Mouse (Mus musculus) hindbrain, embryonic 13.5 days (tissue): ENCODE measurements around the gene Rnf181. TPM values are rescaled to one million over a fixed set of nuclear protein-coding genes. Genes with fewer than 3 reads are reported as not detected.

Source experiments
- ATAC-seq: fragments of 200-750 bp; cut with Nextera tagmentation; 2 replicates; pipeline ENCODE4 v1.8.0; 2017; ENCODE audit warnings: moderate TSS enrichment; ENCODE audit not compliant: low FRiP score
- H3K27ac ChIP-seq: fragments of 300-500 bp; sonication (generic); 2 replicates; pipeline ENCODE4 v1.5.1; 2015; ENCODE audit warnings: inconsistent platforms, mild to moderate bottlenecking, moderate library complexity
- H3K27me3 ChIP-seq: fragments of 300-500 bp; sonication (generic); 2 replicates; pipeline ENCODE4 v1.6.1; 2015; ENCODE audit warnings: mild to moderate bottlenecking, inconsistent platforms
- H3K36me3 ChIP-seq: fragments of 300-500 bp; sonication (generic); 2 replicates; pipeline ENCODE4 v1.6.1; 2015; ENCODE audit warnings: mild to moderate bottlenecking, inconsistent platforms
- H3K4me1 ChIP-seq: fragments of 300-500 bp; sonication (generic); replicated peaks from 2 replicates; pipeline ENCODE4 v1.6.1; 2015; ENCODE audit warnings: inconsistent platforms
- H3K4me2 ChIP-seq: fragments of 300-500 bp; sonication (generic); 2 replicates; pipeline ENCODE4 v1.6.1; 2015; ENCODE audit warnings: inconsistent platforms, mild to moderate bottlenecking, moderate library complexity
- H3K4me3 ChIP-seq: fragments of 300-500 bp; sonication (generic); 2 replicates; pipeline ENCODE4 v1.5.1; 2015; ENCODE audit warnings: mild to moderate bottlenecking, inconsistent platforms
- H3K9ac ChIP-seq: fragments of 300-500 bp; sonication (generic); 2 replicates; pipeline ENCODE4 v1.6.1; 2015; ENCODE audit warnings: mild to moderate bottlenecking, inconsistent platforms
- H3K9me3 ChIP-seq: fragments of 300-500 bp; sonication (generic); 2 replicates; pipeline ENCODE4 v1.6.1; 2016; ENCODE audit warnings: inconsistent platforms
- WGBS: fragments of 180-500 bp; shearing (Covaris S2); methylation state at CpG from one replicate; pipeline ENCODE4 v1.1.7; 2015; 5-methylcytosine and 5-hydroxymethylcytosine counted together
- polyA plus RNA-seq: library from polyadenylated mRNA; unstranded; fragments of >200 nt; fragmentation: Nextera tagmentation; extraction: Ambion mirVana; gene quantifications from 2 replicates; pipeline ENCODE4 v1.2.1, GENCODE M21; 2015

Gene Rnf181
- polyA plus RNA-seq, 1 experiment from 2014 or later = 141 TPM

- Histone ChIP-seq H3K4me2 (no peak overlapping the region), H3K9ac (no peak overlapping the region), H3K9me3 (no peaks in the 10 kb centered on the region), H3K4me1 (peaks cover 14% of the 10 kb centered on the region), H3K4me3 (no peak overlapping the region), H3K27ac (no peak overlapping the region), H3K27me3 (0 out of 2 replicates have a peak, but pooled peaks cover 2% of the 10 kb centered on the region), H3K36me3 (no peaks in the 10 kb centered on the region)
- WGBS = 73% methylated on average over 3 of the region's 3 CpGs
- ATAC-seq = no peak
Observed at GRCm38 (mm10) chr6:72366304-72366703, 452 bp downstream of the Rnf181 start.

GRCm38 (mm10) chr6:72364985-72365384 is 1.8 kb downstream of the Rnf181 start:
- WGBS = 72% methylated on average over 6 of the region's 6 CpGs
- no peak for ATAC-seq
- no peak overlapping the region for H3K4me3 ChIP-seq
- H3K27me3 ChIP-seq = 0 out of 2 replicates have a peak, but pooled peaks cover 2% of the 10 kb centered on the region
- H3K9me3 ChIP-seq = no peaks in the 10 kb centered on the region
- no peak overlapping the region for H3K4me2 ChIP-seq
- peaks cover 6% of the 10 kb centered on the region for H3K36me3 ChIP-seq
- no peak overlapping the region for H3K27ac ChIP-seq
- H3K4me1 ChIP-seq = peaks cover 24% of the 10 kb centered on the region
- no peak overlapping the region for H3K9ac ChIP-seq

GRCm38 (mm10) chr6:72364009-72364408 is 2.7 kb downstream of the Rnf181 start:
- no peak for ATAC-seq
- Histone ChIP-seq H3K4me3 (no peak overlapping the region), H3K27ac (no peak overlapping the region), H3K9me3 (no peaks in the 10 kb centered on the region), H3K4me1 (peaks cover 29% of the 10 kb centered on the region), H3K36me3 (peaks cover 16% of the 10 kb centered on the region), H3K4me2 (no peak overlapping the region), H3K27me3 (0 out of 2 replicates have a peak, but pooled peaks cover 2% of the 10 kb centered on the region), H3K9ac (no peak overlapping the region)
- 49% methylated on average over 7 of the region's 7 CpGs for WGBS

GRCm38 (mm10) chr6:72362132-72363028 is 4.4 kb downstream of the Rnf181 start:
- 0 out of 2 replicates have a peak, but pooled peaks cover 2% of the 10 kb centered on the region for H3K27me3 ChIP-seq
- peak overlapping the region; percentile 87 for H3K9ac ChIP-seq
- H3K4me2 ChIP-seq = peak overlapping the region; percentile 87
- no peaks in the 10 kb centered on the region for H3K9me3 ChIP-seq
- peak; percentile 99 for ATAC-seq
- peak overlapping the region; percentile 85 for H3K27ac ChIP-seq
- under 1% methylated on average over 42 of the region's 42 CpGs for WGBS
- H3K4me1 ChIP-seq = peaks cover 29% of the 10 kb centered on the region
- peaks cover 32% of the 10 kb centered on the region for H3K36me3 ChIP-seq
- peak overlapping the region; percentile 80 for H3K4me3 ChIP-seq

DNA sequence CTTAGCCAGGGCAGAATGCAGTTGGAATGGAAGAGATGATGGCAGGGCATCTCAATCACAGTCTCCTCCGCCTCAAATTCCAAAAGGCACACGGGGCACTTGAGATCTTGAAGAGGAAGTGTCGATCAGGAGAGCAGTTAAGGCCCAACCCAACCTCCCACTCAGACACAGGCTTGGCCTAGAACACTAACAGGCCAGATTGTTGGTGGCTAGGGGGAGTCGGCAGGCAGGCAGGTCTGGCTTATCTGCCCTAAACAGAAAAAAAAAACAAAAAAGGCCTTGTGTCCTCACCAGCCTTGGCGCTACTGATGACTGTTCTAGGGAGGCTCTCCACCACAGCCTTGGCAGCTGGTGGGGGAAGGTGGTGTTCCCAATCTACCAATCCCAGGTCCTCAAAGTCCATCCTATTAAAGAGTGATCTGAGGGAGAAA is 5.6 kb downstream of the Rnf181 start:
- H3K27me3 ChIP-seq = 0 out of 2 replicates have a peak, but pooled peaks cover 2% of the 10 kb centered on the region
- H3K4me1 ChIP-seq = peaks cover 39% of the 10 kb centered on the region
- H3K9ac ChIP-seq = peak overlapping the region; percentile 87
- no peak overlapping the region for H3K27ac ChIP-seq
- 77% methylated on average over 5 of the region's 5 CpGs for WGBS
- ATAC-seq = no peak
- peak overlapping the region; percentile 87 for H3K4me2 ChIP-seq
- no peaks in the 10 kb centered on the region for H3K9me3 ChIP-seq
- H3K4me3 ChIP-seq = peak overlapping the region; percentile 80
- peaks cover 36% of the 10 kb centered on the region for H3K36me3 ChIP-seq

GRCm38 (mm10) chr6:72360599-72360935 is 6.2 kb downstream of the Rnf181 start:
- no peak overlapping the region for H3K27ac ChIP-seq
- H3K4me2 ChIP-seq = no peak overlapping the region; the same call in 1 of the 2 replicates

GRCm38 (mm10) chr6:72359891-72360598 is 6.7 kb downstream of the Rnf181 start:
- peak overlapping the region; percentile 6; the same call in 1 of the 2 replicates for H3K9ac ChIP-seq
- no peaks in the 10 kb centered on the region for H3K9me3 ChIP-seq
- no peak overlapping the region for H3K4me2 ChIP-seq
- H3K27me3 ChIP-seq = 0 out of 2 replicates have a peak, but pooled peaks cover 2% of the 10 kb centered on the region
- WGBS = 87% methylated on average over 11 of the region's 11 CpGs
- no peak overlapping the region for H3K27ac ChIP-seq
- ATAC-seq = no peak
- 0 out of 2 replicates have a peak overlapping the region, but pooled peaks have one; percentile 80 for H3K4me3 ChIP-seq
- H3K4me1 ChIP-seq = peaks cover 46% of the 10 kb centered on the region
- peaks cover 36% of the 10 kb centered on the region for H3K36me3 ChIP-seq

More at GRCm38 (mm10) chr6:72360599-72360935, 6.2 kb downstream of the Rnf181 start:
- Histone ChIP-seq H3K9me3 (no peaks in the 10 kb centered on the region), H3K4me3 (peak overlapping the region; percentile 80; the same call in 1 of the 2 replicates), H3K27me3 (0 out of 2 replicates have a peak, but pooled peaks cover 2% of the 10 kb centered on the region), H3K36me3 (peaks cover 36% of the 10 kb centered on the region), H3K9ac (0 out of 2 replicates have a peak overlapping the region, but pooled peaks have one; percentile 6), H3K4me1 (peaks cover 45% of the 10 kb centered on the region)
- WGBS = 58% methylated on average over 7 of the region's 7 CpGs
- ATAC-seq = no peak

GRCm38 (mm10) chr6:72359343-72359742 is 7.4 kb downstream of the Rnf181 start:
- peaks cover 53% of the 10 kb centered on the region for H3K4me1 ChIP-seq
- no peak overlapping the region for H3K4me2 ChIP-seq
- WGBS = 85% methylated on average over 2 of the region's 2 CpGs
- H3K9ac ChIP-seq = no peak overlapping the region; the same call in 1 of the 2 replicates
- H3K9me3 ChIP-seq = no peaks in the 10 kb centered on the region
- H3K27ac ChIP-seq = no peak overlapping the region
- no peak for ATAC-seq
- H3K4me3 ChIP-seq = no peak overlapping the region
- H3K27me3 ChIP-seq = no peaks in the 10 kb centered on the region
- peaks cover 36% of the 10 kb centered on the region for H3K36me3 ChIP-seq

DNA sequence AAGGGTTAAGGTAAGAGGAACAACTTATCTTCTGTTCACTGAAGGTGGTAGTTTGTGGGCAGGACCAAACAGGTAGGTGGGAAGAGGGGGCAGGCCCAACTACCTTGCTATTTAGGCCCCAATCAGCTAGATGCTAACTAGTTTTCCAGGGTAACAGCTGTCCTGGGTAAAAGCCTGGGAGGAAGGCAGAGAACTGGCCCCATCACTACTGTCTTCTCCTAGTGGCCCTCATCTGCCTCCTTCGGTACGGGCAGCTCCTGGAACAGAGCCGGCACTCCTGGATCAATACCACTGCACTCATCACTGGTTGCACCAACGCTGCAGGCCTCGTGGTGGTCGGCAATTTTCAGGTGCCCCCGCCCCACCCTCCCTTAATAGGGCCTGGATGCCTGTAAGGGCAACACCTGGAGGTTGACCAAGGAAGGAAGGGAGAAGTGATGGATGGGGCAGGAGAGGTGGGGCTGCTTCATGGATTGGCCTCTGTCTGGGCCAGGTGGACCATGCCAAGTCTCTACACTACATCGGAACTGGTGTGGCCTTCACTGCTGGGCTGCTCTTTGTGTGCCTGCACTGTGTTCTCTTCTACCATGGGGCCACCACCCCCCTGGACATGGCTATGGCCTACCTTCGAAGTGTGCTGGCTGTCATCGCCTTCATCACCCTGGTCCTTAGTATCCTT is 8.5 kb downstream of the Rnf181 start:
- H3K4me3 ChIP-seq = no peak overlapping the region
- ATAC-seq = no peak
- no peak overlapping the region for H3K4me2 ChIP-seq
- no peak overlapping the region for H3K27ac ChIP-seq
- no peak overlapping the region for H3K9ac ChIP-seq
- no peaks in the 10 kb centered on the region for H3K27me3 ChIP-seq
- 91% methylated on average over 10 of the region's 10 CpGs for WGBS
- H3K9me3 ChIP-seq = no peaks in the 10 kb centered on the region
- H3K4me1 ChIP-seq = peaks cover 56% of the 10 kb centered on the region
- peaks cover 36% of the 10 kb centered on the region for H3K36me3 ChIP-seq

GRCm38 (mm10) chr6:72357164-72358079 is 9.3 kb downstream of the Rnf181 start:
- H3K4me1 ChIP-seq = peaks cover 52% of the 10 kb centered on the region
- 79% methylated on average over 5 of the region's 5 CpGs for WGBS
- H3K36me3 ChIP-seq = peaks cover 36% of the 10 kb centered on the region
- H3K4me3 ChIP-seq = no peak overlapping the region
- H3K27me3 ChIP-seq = no peaks in the 10 kb centered on the region
- H3K9me3 ChIP-seq = no peaks in the 10 kb centered on the region
- H3K4me2 ChIP-seq = no peak overlapping the region
- H3K9ac ChIP-seq = no peak overlapping the region
- H3K27ac ChIP-seq = no peak overlapping the region
- ATAC-seq = no peak

GRCm38 (mm10) chr6:72356001-72356532 is 10.7 kb downstream of the Rnf181 start:
- peaks cover 52% of the 10 kb centered on the region for H3K4me1 ChIP-seq
- no peaks in the 10 kb centered on the region for H3K27me3 ChIP-seq
- H3K9me3 ChIP-seq = no peaks in the 10 kb centered on the region
- ATAC-seq = peak; percentile 11; the same call in 1 of the 2 replicates
- 32% methylated on average over 8 of the region's 8 CpGs for WGBS
- H3K36me3 ChIP-seq = peaks cover 39% of the 10 kb centered on the region
- H3K9ac ChIP-seq = peak overlapping the region; percentile 84
- peak overlapping the region; percentile 65 for H3K4me3 ChIP-seq
- H3K27ac ChIP-seq = peak overlapping the region; percentile 75; the same call in 1 of the 2 replicates
- H3K4me2 ChIP-seq = peak overlapping the region; percentile 95
